Mouse (Mus musculus): ENCODE data around the gene Blm. TPM values are rescaled to one million over a fixed set of nuclear protein-coding genes. Genes with fewer than 3 reads are reported as not detected.

The Blm gene
- polyA plus RNA-seq, 1 experiment from 2014 or later: 10.1 TPM

DNA sequence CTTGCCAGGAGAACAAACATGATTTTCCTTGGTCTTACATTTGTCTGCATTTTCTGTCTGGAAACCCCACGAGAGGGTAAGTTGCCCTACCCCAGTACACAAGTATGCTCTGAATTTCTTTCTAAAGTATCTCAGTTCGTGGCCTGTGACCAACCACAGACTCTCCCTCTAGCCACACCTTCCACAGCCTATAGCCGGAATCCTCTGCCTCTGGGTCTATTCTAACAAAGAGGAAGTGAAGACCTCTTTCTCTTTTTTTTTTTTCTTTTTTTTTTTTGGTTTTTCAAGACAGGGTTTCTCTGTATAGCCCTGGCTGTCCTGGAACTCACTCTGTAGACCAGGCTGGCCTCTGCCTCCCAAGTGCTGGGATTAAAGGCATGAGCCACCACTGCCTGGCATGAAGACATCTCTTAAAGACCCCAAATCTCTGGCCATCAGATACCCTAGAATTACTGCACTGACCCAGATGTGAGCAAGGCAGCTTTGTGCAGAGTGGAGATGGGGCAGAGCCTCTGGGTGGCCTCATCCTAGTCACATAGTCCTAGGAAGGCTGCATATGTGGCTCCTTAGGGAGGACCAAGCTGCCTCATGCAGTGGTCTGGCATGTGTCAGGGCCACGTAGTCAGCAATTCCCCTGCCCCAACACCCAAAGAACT is 79.3 kb downstream of the Blm start:
- Histone ChIP-seq H3K4me1 (no peaks in the 10 kb centered on the region), H3K4me2 (no peak overlapping the region), H3K27me3 (replicated peaks) (no peaks in the 10 kb centered on the region), H3K9ac (no peak overlapping the region), H3K36me3 (replicated peaks) (0 out of 2 replicates have a peak, but pooled peaks cover 5% of the 10 kb centered on the region), H3K9me3 (no peaks in the 10 kb centered on the region), H3K27ac (no peak overlapping the region), H3K4me3 (no peak overlapping the region)
- no peak for ATAC-seq (replicated peaks)
- WGBS: 90% methylated on average over 4 of the region's 4 CpGs

DNA sequence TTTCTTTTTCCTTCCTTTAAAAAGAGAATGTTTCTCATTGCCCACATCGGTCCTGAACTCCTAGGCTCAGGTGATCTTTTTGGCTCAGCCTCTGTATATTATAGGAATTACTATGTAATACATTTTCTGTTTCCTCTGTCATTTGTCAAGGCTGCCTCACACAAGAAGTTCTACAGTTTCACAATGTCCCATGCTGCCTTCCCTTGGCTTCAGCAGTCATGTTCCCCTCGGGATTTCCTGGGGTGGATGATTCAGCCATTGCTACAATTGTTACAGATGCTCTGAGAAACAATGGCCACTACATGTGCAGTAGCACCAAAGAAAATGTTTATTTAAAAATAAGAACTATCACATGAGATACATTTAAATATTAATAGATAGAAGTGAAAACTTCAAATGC is 80.1 kb downstream of the Blm start:
- no peak overlapping the region for H3K4me3 ChIP-seq
- H3K9me3 ChIP-seq: no peaks in the 10 kb centered on the region
- H3K27ac ChIP-seq: no peak overlapping the region
- no peak overlapping the region for H3K4me2 ChIP-seq
- no peaks in the 10 kb centered on the region for H3K4me1 ChIP-seq
- no peak overlapping the region for H3K9ac ChIP-seq
- no peaks in the 10 kb centered on the region for H3K27me3 ChIP-seq (replicated peaks)
- 0 out of 2 replicates have a peak, but pooled peaks cover under 1% of the 10 kb centered on the region for H3K36me3 ChIP-seq (replicated peaks)
- no peak for ATAC-seq (replicated peaks)
- 98% methylated on average over 2 of the region's 2 CpGs for WGBS

DNA sequence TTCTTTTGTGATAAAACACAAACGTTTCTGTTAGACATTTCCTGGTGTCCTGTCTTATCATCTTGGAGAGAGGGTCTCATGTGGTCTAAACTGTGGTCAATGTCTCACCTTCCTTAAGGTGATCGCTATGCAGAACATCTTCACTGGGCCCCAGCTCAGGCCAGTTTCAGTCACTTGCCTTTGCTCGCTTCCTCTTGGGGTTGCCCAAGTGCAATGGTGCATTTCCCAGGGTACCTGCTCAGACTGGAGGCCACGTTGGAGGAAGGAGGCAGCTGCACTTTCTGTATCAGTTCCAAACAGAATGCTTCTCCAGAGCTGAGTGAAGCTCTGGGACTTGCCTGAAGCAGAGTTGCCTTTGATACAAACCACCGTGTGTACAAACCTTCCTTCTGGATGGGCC is 80.9 kb downstream of the Blm start:
- no peaks in the 10 kb centered on the region for H3K27me3 ChIP-seq (replicated peaks)
- no peak overlapping the region for H3K27ac ChIP-seq
- no peak overlapping the region for H3K9ac ChIP-seq
- no peak overlapping the region for H3K4me2 ChIP-seq
- H3K36me3 ChIP-seq (replicated peaks): no peaks in the 10 kb centered on the region
- WGBS: 91% methylated on average over 5 of the region's 5 CpGs
- H3K9me3 ChIP-seq: no peaks in the 10 kb centered on the region
- no peak overlapping the region for H3K4me3 ChIP-seq
- no peaks in the 10 kb centered on the region for H3K4me1 ChIP-seq
- ATAC-seq (replicated peaks): no peak

DNA sequence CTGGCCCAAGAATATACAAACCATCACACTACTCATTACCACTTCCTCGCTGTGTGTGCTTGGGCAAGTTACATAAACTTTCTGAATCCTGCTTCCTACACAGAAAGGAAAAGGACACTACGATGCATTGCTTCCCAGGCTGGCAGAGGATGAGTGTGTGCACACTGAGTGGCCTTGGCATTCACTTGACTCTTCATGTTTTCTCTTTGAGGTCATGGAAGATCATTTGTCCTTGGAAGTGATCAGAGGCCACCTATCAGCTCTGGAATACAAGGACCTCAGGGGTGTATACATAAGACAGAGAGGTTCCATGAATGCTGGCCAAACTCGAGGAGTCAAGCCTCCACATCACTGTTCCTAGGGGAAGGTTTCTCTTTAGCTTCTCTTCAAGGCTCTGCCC is 81.8 kb downstream of the Blm start:
- no peaks in the 10 kb centered on the region for H3K27me3 ChIP-seq (replicated peaks)
- no peak for ATAC-seq (replicated peaks)
- H3K9me3 ChIP-seq: no peaks in the 10 kb centered on the region
- H3K4me1 ChIP-seq: no peaks in the 10 kb centered on the region
- no peaks in the 10 kb centered on the region for H3K36me3 ChIP-seq (replicated peaks)
- H3K27ac ChIP-seq: no peak overlapping the region
- 87% methylated on average over 3 of the region's 3 CpGs for WGBS
- no peak overlapping the region for H3K4me3 ChIP-seq
- H3K9ac ChIP-seq: no peak overlapping the region
- no peak overlapping the region for H3K4me2 ChIP-seq

DNA sequence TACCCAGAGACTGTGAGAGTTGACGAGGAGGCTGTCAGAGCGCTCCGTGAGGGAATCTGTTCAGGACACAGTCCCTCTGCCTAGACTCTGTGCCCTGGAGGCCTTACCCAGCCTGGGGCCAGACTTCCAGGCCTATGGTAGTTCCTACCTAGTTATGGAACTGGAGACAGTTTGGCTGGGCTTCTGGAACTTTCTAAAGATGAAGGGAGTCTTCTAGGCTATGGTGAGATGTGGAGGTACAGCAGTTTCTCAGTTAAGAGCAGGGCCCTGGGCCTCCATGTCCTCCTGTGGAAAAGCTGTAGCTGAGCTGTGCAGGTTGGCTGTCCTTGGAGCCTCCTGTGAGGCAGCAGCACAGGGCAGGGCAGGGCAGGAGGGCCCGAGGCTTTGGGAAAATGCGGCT is 82.7 kb downstream of the Blm start:
- Histone ChIP-seq H3K4me3 (no peak overlapping the region), H3K27me3 (replicated peaks) (no peaks in the 10 kb centered on the region), H3K9ac (no peak overlapping the region), H3K4me1 (no peaks in the 10 kb centered on the region), H3K27ac (no peak overlapping the region), H3K4me2 (no peak overlapping the region), H3K9me3 (no peaks in the 10 kb centered on the region), H3K36me3 (replicated peaks) (no peaks in the 10 kb centered on the region)
- no peak for ATAC-seq (replicated peaks)
- 82% methylated on average over 5 of the region's 5 CpGs for WGBS

DNA sequence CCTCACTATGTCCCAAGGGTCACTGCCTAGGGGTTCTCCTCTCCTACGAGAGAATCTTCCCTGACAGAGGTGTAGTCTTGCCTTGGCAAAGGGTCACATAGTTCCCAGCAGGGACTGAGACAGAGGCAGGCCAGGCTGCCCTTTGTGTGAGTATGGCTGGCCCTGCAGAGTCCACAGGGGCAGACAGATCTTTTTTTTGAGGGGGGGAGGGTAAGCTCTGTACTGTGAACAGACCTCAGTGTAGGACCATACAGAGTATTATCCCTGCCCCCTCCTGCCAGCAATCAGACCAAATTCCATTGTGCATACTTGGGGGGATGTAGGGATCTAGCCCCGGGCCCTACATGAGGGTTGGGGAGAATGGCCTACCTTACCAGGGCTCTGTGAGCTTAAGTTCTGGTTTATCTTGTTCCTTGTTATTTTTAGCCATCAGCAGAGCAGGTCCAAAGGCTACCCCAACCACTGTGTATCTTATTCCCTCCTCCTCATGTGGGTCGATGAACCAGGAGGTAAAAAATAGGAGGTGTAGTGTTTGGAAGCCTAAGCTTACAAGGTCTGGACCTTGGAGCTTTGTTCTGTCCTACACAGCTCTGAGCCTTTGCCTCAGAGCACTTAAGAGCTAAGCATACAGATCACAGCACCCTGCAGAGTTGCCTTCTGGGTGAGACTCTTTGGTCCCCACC is 83.2 kb downstream of the Blm start:
- no peaks in the 10 kb centered on the region for H3K9me3 ChIP-seq
- no peaks in the 10 kb centered on the region for H3K4me1 ChIP-seq
- no peaks in the 10 kb centered on the region for H3K27me3 ChIP-seq (replicated peaks)
- WGBS: 78% methylated on average over 3 of the region's 3 CpGs
- no peak overlapping the region for H3K4me3 ChIP-seq
- no peak for ATAC-seq (replicated peaks)
- no peak overlapping the region for H3K9ac ChIP-seq
- H3K27ac ChIP-seq: no peak overlapping the region
- no peak overlapping the region for H3K4me2 ChIP-seq
- no peaks in the 10 kb centered on the region for H3K36me3 ChIP-seq (replicated peaks)

DNA sequence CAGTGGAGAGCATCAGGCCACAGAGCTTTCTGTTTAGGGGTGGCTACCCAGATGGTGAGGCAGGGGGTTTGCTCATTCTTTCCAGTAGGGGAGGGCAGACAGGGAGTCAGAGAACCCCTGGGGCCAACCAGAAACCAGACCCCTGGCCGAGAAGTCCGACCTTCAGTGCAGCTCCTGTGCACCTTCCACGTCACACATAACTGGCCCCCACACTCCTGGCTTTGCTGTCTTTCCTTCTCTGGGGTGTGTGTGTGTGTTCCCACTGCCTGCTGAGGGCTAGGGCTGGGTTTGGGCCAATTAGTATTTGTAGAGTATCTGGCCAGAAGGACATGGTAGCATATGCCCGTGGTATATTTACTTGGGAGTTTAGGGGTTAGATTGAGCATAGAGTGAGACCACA is 84.6 kb downstream of the Blm start:
- Histone ChIP-seq H3K4me2 (no peak overlapping the region), H3K9me3 (no peaks in the 10 kb centered on the region), H3K4me1 (no peaks in the 10 kb centered on the region), H3K9ac (no peak overlapping the region), H3K36me3 (replicated peaks) (no peaks in the 10 kb centered on the region), H3K27ac (no peak overlapping the region), H3K4me3 (no peak overlapping the region), H3K27me3 (replicated peaks) (no peaks in the 10 kb centered on the region)
- WGBS: 87% methylated on average over 4 of the region's 4 CpGs
- no peak for ATAC-seq (replicated peaks)

DNA sequence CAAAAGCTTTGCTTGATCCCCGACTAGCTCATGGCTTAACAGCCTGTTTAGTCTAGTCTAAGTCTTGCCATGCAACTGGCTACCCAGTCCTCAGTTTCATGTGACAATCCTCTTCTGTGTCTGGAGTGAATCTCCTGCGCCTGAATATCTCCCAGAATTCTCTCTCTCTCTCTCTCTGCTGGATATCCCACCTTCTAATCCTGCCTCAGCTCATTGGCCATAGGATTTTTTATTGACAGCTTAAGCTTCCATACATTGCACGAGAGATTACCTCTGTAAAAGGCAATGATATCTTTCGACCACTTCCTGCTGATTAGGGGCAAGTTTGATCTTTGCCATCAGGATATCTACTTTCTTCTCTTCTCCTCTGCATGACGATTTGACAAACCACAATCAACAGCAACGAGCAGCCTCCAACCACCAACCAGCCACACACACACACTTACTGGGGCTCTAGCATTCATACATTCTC is 85.3 kb downstream of the Blm start:
- Histone ChIP-seq H3K9ac (no peak overlapping the region), H3K9me3 (no peaks in the 10 kb centered on the region), H3K4me1 (no peaks in the 10 kb centered on the region), H3K4me3 (no peak overlapping the region), H3K36me3 (replicated peaks) (no peaks in the 10 kb centered on the region), H3K27me3 (replicated peaks) (no peaks in the 10 kb centered on the region), H3K4me2 (no peak overlapping the region), H3K27ac (no peak overlapping the region)
- 71% methylated on average over 6 of the region's 6 CpGs for WGBS
- ATAC-seq (replicated peaks): no peak

DNA sequence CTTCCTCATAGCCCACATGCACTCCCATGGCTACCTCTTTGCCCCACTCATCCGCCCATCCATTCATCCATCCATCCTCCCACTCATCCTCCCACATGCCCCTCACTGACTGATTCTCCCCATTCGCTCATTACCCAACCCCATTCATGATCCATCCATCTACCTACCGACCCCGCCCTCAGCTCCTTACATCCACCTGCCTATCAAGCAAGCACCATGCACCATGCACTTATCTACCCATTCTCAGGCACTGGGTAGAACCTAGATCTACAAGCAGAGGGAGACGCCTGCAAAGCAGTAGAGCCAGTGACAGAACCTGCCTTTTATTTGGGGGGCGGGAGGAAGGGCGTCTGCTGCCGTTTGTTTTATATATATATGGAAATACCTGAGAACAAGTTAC is 87.6 kb downstream of the Blm start:
- H3K27ac ChIP-seq: no peak overlapping the region
- no peaks in the 10 kb centered on the region for H3K4me1 ChIP-seq
- no peak overlapping the region for H3K4me3 ChIP-seq
- no peak overlapping the region for H3K4me2 ChIP-seq
- no peak overlapping the region for H3K9ac ChIP-seq
- H3K9me3 ChIP-seq: no peaks in the 10 kb centered on the region
- H3K36me3 ChIP-seq (replicated peaks): no peaks in the 10 kb centered on the region
- WGBS: 95% methylated on average over 8 of the region's 8 CpGs
- no peaks in the 10 kb centered on the region for H3K27me3 ChIP-seq (replicated peaks)
- ATAC-seq (replicated peaks): no peak

DNA sequence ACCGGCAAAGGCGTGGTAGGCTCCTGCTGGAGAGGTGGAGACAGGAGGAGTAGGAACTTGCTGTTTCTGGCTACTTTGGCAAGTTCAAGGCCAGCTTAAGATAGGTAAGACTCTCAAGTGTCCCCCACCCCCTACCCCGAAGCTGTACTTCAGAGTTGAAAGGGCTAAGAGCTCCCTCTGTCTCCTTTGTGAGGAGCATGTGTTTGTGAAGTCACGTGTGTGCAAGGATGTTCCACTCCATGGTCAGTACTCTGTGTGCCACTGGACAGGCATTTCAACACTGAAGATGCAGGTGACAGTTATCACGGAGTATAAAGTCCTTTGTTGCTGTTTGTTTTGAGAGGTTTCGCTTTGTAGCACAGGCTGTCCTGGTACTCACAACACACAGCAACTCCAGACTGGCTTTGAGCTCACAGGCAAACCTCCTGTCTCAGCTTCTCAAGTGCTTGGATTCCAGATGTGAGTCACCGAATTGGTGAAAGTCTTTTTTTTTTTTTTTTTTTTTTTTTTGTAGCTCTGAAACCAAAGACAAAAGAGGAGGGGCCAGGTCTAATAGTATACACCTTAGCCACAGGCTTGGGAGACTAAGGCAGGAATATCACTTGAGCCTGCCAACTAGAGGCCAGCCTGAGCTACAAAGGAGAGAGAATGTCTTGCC is 88.6 kb downstream of the Blm start:
- Histone ChIP-seq H3K4me3 (no peak overlapping the region), H3K4me2 (no peak overlapping the region), H3K36me3 (replicated peaks) (no peaks in the 10 kb centered on the region), H3K9me3 (no peaks in the 10 kb centered on the region), H3K27me3 (replicated peaks) (no peaks in the 10 kb centered on the region), H3K9ac (no peak overlapping the region), H3K4me1 (no peaks in the 10 kb centered on the region), H3K27ac (no peak overlapping the region)
- ATAC-seq (replicated peaks): no peak
- 78% methylated on average over 7 of the region's 7 CpGs for WGBS

DNA sequence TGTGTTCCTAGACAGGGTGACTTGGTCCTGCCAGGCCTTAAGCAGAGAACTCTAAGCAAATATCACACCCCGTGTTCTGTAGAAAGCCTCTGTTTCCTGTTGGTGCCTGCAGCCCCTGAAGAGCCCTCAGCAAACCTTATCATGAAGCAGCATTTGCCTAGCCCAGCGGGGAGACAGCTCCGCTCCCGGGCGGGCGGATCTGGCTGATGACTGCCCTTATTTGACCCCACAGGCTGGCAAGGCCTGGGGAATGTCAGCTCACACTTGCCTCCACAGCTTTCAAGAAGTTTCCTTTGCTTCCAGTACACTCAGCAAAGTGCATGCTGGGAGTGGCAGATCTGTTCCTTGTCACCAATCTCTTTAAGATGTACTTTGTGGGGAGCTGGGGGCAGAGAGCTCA is 89.4 kb downstream of the Blm start:
- H3K4me2 ChIP-seq: no peak overlapping the region
- 53% methylated on average over 6 of the region's 6 CpGs for WGBS
- no peak for ATAC-seq (replicated peaks)

DNA sequence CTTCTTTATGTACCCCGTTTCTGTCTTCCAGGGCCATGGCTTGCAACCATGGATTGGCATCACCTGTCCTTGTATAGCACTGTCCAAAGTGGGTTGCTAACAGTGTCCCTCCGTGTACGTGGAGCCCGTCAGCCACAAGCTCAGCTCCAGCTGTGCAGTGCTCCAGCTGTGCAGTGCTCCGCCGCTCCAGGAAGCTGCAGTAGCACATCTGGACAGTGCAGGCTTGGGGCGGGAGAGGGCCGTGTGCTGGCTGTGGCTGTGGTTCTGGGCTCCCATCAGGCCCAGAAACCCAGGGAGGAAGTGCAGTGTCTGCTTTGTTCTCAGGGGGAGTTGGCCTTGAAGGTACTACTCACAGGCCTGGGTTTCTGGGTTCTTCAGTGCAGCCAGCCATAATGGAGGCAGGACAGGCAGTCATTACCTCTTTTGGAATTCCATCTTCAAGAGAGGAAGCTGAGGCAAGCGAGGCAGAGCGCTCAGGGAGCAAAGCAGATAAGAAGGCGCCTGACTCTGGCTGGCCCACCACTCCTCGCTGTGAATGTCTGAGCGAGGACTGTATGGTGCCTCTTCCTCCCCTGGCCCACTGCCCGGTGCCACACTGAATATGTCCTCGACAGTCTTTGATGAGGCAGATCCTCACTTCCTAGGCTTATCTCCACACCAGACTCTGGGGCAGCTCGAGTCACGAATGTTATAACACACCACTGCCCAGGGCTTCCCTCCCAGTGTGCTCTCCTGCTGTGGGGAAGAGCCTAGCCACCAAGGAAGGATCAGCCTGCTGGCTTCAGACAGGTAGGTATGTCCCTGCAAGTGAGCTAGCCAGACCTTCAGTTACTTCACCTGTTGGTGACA is 90.3 kb downstream of the Blm start:
- H3K4me3 ChIP-seq: no peak overlapping the region
- H3K9me3 ChIP-seq: no peaks in the 10 kb centered on the region
- no peaks in the 10 kb centered on the region for H3K4me1 ChIP-seq
- no peak overlapping the region for H3K27ac ChIP-seq
- no peaks in the 10 kb centered on the region for H3K27me3 ChIP-seq (replicated peaks)
- H3K4me2 ChIP-seq: no peak overlapping the region
- H3K36me3 ChIP-seq (replicated peaks): no peaks in the 10 kb centered on the region
- no peak for ATAC-seq (replicated peaks)
- 70% methylated on average over 17 of the region's 17 CpGs for WGBS
- no peak overlapping the region for H3K9ac ChIP-seq

More for the DNA sequence above, 89.4 kb downstream of the Blm start:
- no peak overlapping the region for H3K4me3 ChIP-seq
- no peaks in the 10 kb centered on the region for H3K36me3 ChIP-seq (replicated peaks)
- no peak overlapping the region for H3K9ac ChIP-seq
- H3K27me3 ChIP-seq (replicated peaks): no peaks in the 10 kb centered on the region
- no peaks in the 10 kb centered on the region for H3K4me1 ChIP-seq
- H3K27ac ChIP-seq: no peak overlapping the region
- no peaks in the 10 kb centered on the region for H3K9me3 ChIP-seq
